Mouse (Mus musculus) liver, postnatal 0 days (tissue): ENCODE measurements at regions not wholly inside any gene's neighbourhood (a gene's known extent, or its start where the extent isn't known, plus 50 kb on each side); places are given as distances from the start of the nearest gene placed in this dataset.

Experiments used
- CTCF ChIP-seq: sonication (generic); IDR thresholded peaks from 2 replicates; pipeline ENCODE4 v1.5.1; 2016; ENCODE audit warnings: antibody characterized with exemption, low read depth
- EP300 ChIP-seq: IDR thresholded peaks from 2 replicates; pipeline ENCODE4 v1.6.1; 2016; ENCODE audit warnings: antibody characterized with exemption, low read depth, mild to moderate bottlenecking

DNA sequence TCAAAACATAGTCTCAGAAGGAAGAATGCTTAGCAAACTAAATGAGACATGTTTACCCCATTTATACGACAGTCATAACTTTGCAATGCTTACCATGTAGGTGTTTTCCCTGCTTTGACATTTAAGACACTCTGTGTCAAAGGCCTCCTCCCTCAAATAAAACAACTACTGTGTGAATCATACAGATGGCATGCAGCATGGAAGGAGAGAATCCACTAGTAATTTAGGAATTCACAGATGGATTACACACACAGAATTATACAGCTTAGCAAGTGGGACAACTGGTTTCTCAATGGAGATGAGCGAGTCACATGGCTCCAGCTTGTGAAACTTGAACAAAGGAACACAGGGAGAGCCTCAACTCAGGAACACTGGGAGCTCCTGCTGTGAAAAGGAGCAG lies 98.7 kb downstream of the Sp3 start:
- TF ChIP-seq EP300, result no peak
- TF ChIP-seq CTCF, result no peak
